Mouse (Mus musculus) liver, postnatal 0 days (tissue): ENCODE measurements around the gene Krt25.

ENCODE experiments used
- CTCF ChIP-seq: sonication (generic); IDR thresholded peaks from 2 replicates; pipeline ENCODE4 v1.5.1; 2016; ENCODE audit warnings: antibody characterized with exemption, low read depth
- EP300 ChIP-seq: IDR thresholded peaks from 2 replicates; pipeline ENCODE4 v1.6.1; 2016; ENCODE audit warnings: antibody characterized with exemption, low read depth, mild to moderate bottlenecking

- TF ChIP-seq CTCF: peak; percentile 52
- no peak for TF ChIP-seq EP300
Observed at GRCm38 (mm10) chr11:99295039-99295438, 27.7 kb downstream of the Krt25 start.
